Mouse (Mus musculus): Measurements from ENCODE around the gene Sugp1. TPM values are rescaled to one million over a fixed set of nuclear protein-coding genes. Genes with fewer than 3 reads are reported as not detected.

The Sugp1 gene
- polyA plus RNA-seq, 1 experiment = 37.3 TPM

- Histone ChIP-seq H3K9ac (ENCODE audit: low read depth, poor library complexity, severe bottlenecking) (peak within 1 kb of the TSS; percentile 54), H3K4me1 (ENCODE audit: control insufficient read depth, insufficient read depth, low read length) (no peaks in the 10 kb centered on the region), H3K9me3 (replicated peaks; ENCODE audit: control insufficient read depth, insufficient read depth, low read length, poor library complexity, severe bottlenecking) (no peaks in the 10 kb centered on the region), H3K27ac (ENCODE audit: insufficient read depth, low read length) (no peak within 1 kb of the TSS), H3K4me3 (ENCODE audit: low read depth, low read length) (peak within 1 kb of the TSS; percentile 87), H3K36me3 (ENCODE audit: control insufficient read depth, insufficient read depth, low read length, poor library complexity, severe bottlenecking) (no peaks in the 10 kb centered on the region), H3K27me3 (ENCODE audit: control insufficient read depth, insufficient read depth, low read length, poor library complexity, severe bottlenecking) (peaks cover 6% of the 10 kb centered on the region; the same call in 1 of the 2 replicates)
- TF ChIP-seq POLR2A (IDR thresholded peaks at IDR 0.05; ENCODE audit: insufficient read depth, low read length) (peak; percentile 58), CTCF (IDR thresholded peaks at IDR 0.05; ENCODE audit: low read depth, low read length) (peak; percentile 16), EP300 (IDR thresholded peaks at IDR 0.05; ENCODE audit: insufficient read depth, low read depth, low read length) (no peak)
These were observed 40.7 kb downstream of the Sugp1 start, which contains the start of gene Hapln4 for GRCm38 (mm10) chr8:70083285-70083684. TSS of gene Hapln4 (plus strand) at chr8:70083457.

- TF ChIP-seq CTCF (IDR thresholded peaks at IDR 0.05; ENCODE audit: low read depth, low read length) (no peak), EP300 (IDR thresholded peaks at IDR 0.05; ENCODE audit: insufficient read depth, low read depth, low read length) (no peak), POLR2A (IDR thresholded peaks at IDR 0.05; ENCODE audit: insufficient read depth, low read length) (no peak)
- no peaks in the 10 kb centered on the region for H3K36me3 ChIP-seq (ENCODE audit: control insufficient read depth, insufficient read depth, low read length, poor library complexity, severe bottlenecking)
- no peak overlapping the region for H3K27ac ChIP-seq (ENCODE audit: insufficient read depth, low read length)
- peaks cover 6% of the 10 kb centered on the region; the same call in 1 of the 2 replicates for H3K27me3 ChIP-seq (ENCODE audit: control insufficient read depth, insufficient read depth, low read length, poor library complexity, severe bottlenecking)
- H3K4me3 ChIP-seq (ENCODE audit: low read depth, low read length) = peak overlapping the region; percentile 87
- no peaks in the 10 kb centered on the region for H3K9me3 ChIP-seq (replicated peaks; ENCODE audit: control insufficient read depth, insufficient read depth, low read length, poor library complexity, severe bottlenecking)
- H3K4me1 ChIP-seq (ENCODE audit: control insufficient read depth, insufficient read depth, low read length) = no peaks in the 10 kb centered on the region
- peak overlapping the region; percentile 54 for H3K9ac ChIP-seq (ENCODE audit: low read depth, poor library complexity, severe bottlenecking)
These were observed 41.8 kb downstream of the Sugp1 start for GRCm38 (mm10) chr8:70084191-70085065.

- Histone ChIP-seq H3K9me3 (replicated peaks; ENCODE audit: control insufficient read depth, insufficient read depth, low read length, poor library complexity, severe bottlenecking) (no peaks in the 10 kb centered on the region), H3K36me3 (ENCODE audit: control insufficient read depth, insufficient read depth, low read length, poor library complexity, severe bottlenecking) (no peaks in the 10 kb centered on the region), H3K27ac (ENCODE audit: insufficient read depth, low read length) (no peak overlapping the region), H3K9ac (ENCODE audit: low read depth, poor library complexity, severe bottlenecking) (no peak overlapping the region), H3K27me3 (ENCODE audit: control insufficient read depth, insufficient read depth, low read length, poor library complexity, severe bottlenecking) (peaks cover 6% of the 10 kb centered on the region; the same call in 1 of the 2 replicates), H3K4me1 (ENCODE audit: control insufficient read depth, insufficient read depth, low read length) (no peaks in the 10 kb centered on the region), H3K4me3 (ENCODE audit: low read depth, low read length) (no peak overlapping the region)
- TF ChIP-seq EP300 (IDR thresholded peaks at IDR 0.05; ENCODE audit: insufficient read depth, low read depth, low read length) (no peak), CTCF (IDR thresholded peaks at IDR 0.05; ENCODE audit: low read depth, low read length) (no peak), POLR2A (IDR thresholded peaks at IDR 0.05; ENCODE audit: insufficient read depth, low read length) (no peak)
These were observed 43.5 kb downstream of the Sugp1 start for GRCm38 (mm10) chr8:70086151-70086550.

GRCm38 (mm10) chr8:70087237-70087636 lies 44.6 kb downstream of the Sugp1 start:
- no peak overlapping the region for H3K27ac ChIP-seq (ENCODE audit: insufficient read depth, low read length)
- H3K27me3 ChIP-seq (ENCODE audit: control insufficient read depth, insufficient read depth, low read length, poor library complexity, severe bottlenecking) = peaks cover 6% of the 10 kb centered on the region; the same call in 1 of the 2 replicates
- no peaks in the 10 kb centered on the region for H3K4me1 ChIP-seq (ENCODE audit: control insufficient read depth, insufficient read depth, low read length)
- H3K9ac ChIP-seq (ENCODE audit: low read depth, poor library complexity, severe bottlenecking) = no peak overlapping the region
- H3K9me3 ChIP-seq (replicated peaks; ENCODE audit: control insufficient read depth, insufficient read depth, low read length, poor library complexity, severe bottlenecking) = no peaks in the 10 kb centered on the region
- H3K4me3 ChIP-seq (ENCODE audit: low read depth, low read length) = no peak overlapping the region
- TF ChIP-seq EP300 (IDR thresholded peaks at IDR 0.05; ENCODE audit: insufficient read depth, low read depth, low read length) = no peak
- TF ChIP-seq POLR2A (IDR thresholded peaks at IDR 0.05; ENCODE audit: insufficient read depth, low read length) = no peak
- no peak for TF ChIP-seq CTCF (IDR thresholded peaks at IDR 0.05; ENCODE audit: low read depth, low read length)
- H3K36me3 ChIP-seq (ENCODE audit: control insufficient read depth, insufficient read depth, low read length, poor library complexity, severe bottlenecking) = no peaks in the 10 kb centered on the region

GRCm38 (mm10) chr8:70087836-70088650 lies 45.4 kb downstream of the Sugp1 start:
- no peaks in the 10 kb centered on the region for H3K36me3 ChIP-seq (ENCODE audit: control insufficient read depth, insufficient read depth, low read length, poor library complexity, severe bottlenecking)
- H3K4me1 ChIP-seq (ENCODE audit: control insufficient read depth, insufficient read depth, low read length) = no peaks in the 10 kb centered on the region
- no peak overlapping the region for H3K27ac ChIP-seq (ENCODE audit: insufficient read depth, low read length)
- peaks cover 6% of the 10 kb centered on the region; the same call in 1 of the 2 replicates for H3K27me3 ChIP-seq (ENCODE audit: control insufficient read depth, insufficient read depth, low read length, poor library complexity, severe bottlenecking)
- peak overlapping the region; percentile 50 for H3K9ac ChIP-seq (ENCODE audit: low read depth, poor library complexity, severe bottlenecking)
- peak; percentile 83 for TF ChIP-seq CTCF (IDR thresholded peaks at IDR 0.05; ENCODE audit: low read depth, low read length)
- TF ChIP-seq EP300 (IDR thresholded peaks at IDR 0.05; ENCODE audit: insufficient read depth, low read depth, low read length) = no peak
- H3K9me3 ChIP-seq (replicated peaks; ENCODE audit: control insufficient read depth, insufficient read depth, low read length, poor library complexity, severe bottlenecking) = no peaks in the 10 kb centered on the region
- peak overlapping the region; percentile 60 for H3K4me3 ChIP-seq (ENCODE audit: low read depth, low read length)
